Mouse (Mus musculus) cortical plate, adult 2 months (tissue): ENCODE results near the gene Cog5.

Experiments
- CTCF ChIP-seq: fragments of 200-500 bp; IDR thresholded peaks from 2 replicates; pipeline ENCODE4 v1.5.1; 2011; ENCODE audit warnings: mild to moderate bottlenecking, control low read depth, low read length; ENCODE audit not compliant: insufficient read depth; ENCODE audit errors: extremely low read depth
- POLR2A ChIP-seq: fragments of 200-500 bp; IDR thresholded peaks from 2 replicates; pipeline ENCODE4 v1.6.1; 2011; ENCODE audit warnings: mild to moderate bottlenecking, low read length, control low read depth; ENCODE audit not compliant: insufficient read depth; ENCODE audit errors: extremely low read depth

GRCm38 (mm10) chr12:31977613-31978195 lies 323.0 kb downstream of the Cog5 start:
- TF ChIP-seq CTCF: no peak
- TF ChIP-seq POLR2A: no peak
